Comparison of ENCODE assay signal across 14 mouse cellular contexts in the genomic region with DNA sequence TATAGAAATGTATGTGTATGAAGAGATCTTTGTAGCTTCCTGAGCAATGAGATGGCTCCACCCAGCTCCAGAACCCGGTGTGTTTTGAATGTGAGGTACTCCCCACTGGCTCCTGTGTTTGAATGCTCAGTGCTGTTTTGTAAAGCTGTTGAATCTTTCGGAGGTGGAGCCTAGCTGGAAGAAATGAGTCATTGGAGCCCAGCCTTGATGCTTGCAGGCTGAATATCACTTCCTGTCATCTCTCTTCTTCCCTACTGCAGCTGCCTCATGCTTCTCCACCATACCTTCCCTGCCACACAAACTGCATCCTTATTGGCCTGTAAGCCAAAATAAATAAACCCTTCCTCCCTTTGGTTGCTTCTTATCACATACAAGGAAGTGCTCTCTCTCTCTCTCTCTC. TPM values are rescaled to one million over a fixed set of nuclear protein-coding genes. Genes with fewer than 3 reads are reported as not detected.
DNase-seq lines count a peak whose midpoint lies in the region; ATAC-seq lines count a peak whose summit lies in the region.
"Had no signal": no experiment of that assay in that cellular context is flagged by ENCODE, and none has a peak within 500 bp of the region (broad histone marks: within the 10 kb centered on the region; RNA-seq: fewer than 3 reads in every experiment).

No protein-coding gene starts in this region.

- no peaks in the 10 kb centered on the region for H3K36me3 ChIP-seq in hindbrain, embryonic 12.5 days
- no peaks in the 10 kb centered on the region for H3K36me3 ChIP-seq in hindbrain, embryonic 10.5 days
- H3K36me3 ChIP-seq in heart, embryonic 14.5 days (ENCODE audit: control insufficient read depth, insufficient read depth, low read length), result no peaks in the 10 kb centered on the region
- H3K36me3 ChIP-seq: embryonic facial prominence, embryonic 12.5 days; midbrain, embryonic 10.5 days; neural tube, embryonic 13.5 days had no signal

- H3K27me3 ChIP-seq in hindbrain, embryonic 12.5 days, result no peaks in the 10 kb centered on the region
- no peaks in the 10 kb centered on the region for H3K27me3 ChIP-seq in hindbrain, embryonic 10.5 days (ENCODE audit: insufficient read depth, poor library complexity, severe bottlenecking)
- no peaks in the 10 kb centered on the region for H3K27me3 ChIP-seq in heart, embryonic 14.5 days (ENCODE audit: control insufficient read depth, insufficient read depth, low read length)
- H3K27me3 ChIP-seq: embryonic facial prominence, embryonic 12.5 days; neural tube, embryonic 13.5 days had no signal

- ATAC-seq in hindbrain, embryonic 12.5 days (ENCODE audit: low FRiP score), result no peak
- 0 out of 2 replicates have a peak, but pooled peaks have one; percentile 39 for ATAC-seq in heart, embryonic 14.5 days (ENCODE audit: insufficient number of reproducible peaks, insufficient read depth, low FRiP score, low read depth)

- H3K27ac ChIP-seq in hindbrain, embryonic 12.5 days, result no peak overlapping the region
- no peak overlapping the region for H3K27ac ChIP-seq in hindbrain, embryonic 10.5 days
- no peak overlapping the region for H3K27ac ChIP-seq in heart, embryonic 14.5 days (replicated peaks in 1 of 2; ENCODE audit: control insufficient read depth in 1 of 2, insufficient read depth in 1 of 2, low read depth in 2 of 2, low read length in 2 of 2)
- H3K27ac ChIP-seq: embryonic facial prominence, embryonic 12.5 days; liver, embryonic 14.5 days; midbrain, embryonic 10.5 days; neural tube, embryonic 13.5 days had no signal

- 0 out of 2 replicates have a peak, but pooled peaks cover under 1% of the 10 kb centered on the region for H3K4me1 ChIP-seq in hindbrain, embryonic 12.5 days
- H3K4me1 ChIP-seq in hindbrain, embryonic 10.5 days (replicated peaks), result 0 out of 2 replicates have a peak, but pooled peaks cover under 1% of the 10 kb centered on the region
- H3K4me1 ChIP-seq in heart, embryonic 14.5 days (ENCODE audit: control insufficient read depth in 2 of 2, insufficient read depth in 2 of 2, low read length in 2 of 2), result peaks cover 7 to 14% of the 10 kb centered on the region in 2 experiments
- H3K4me1 ChIP-seq: embryonic facial prominence, embryonic 12.5 days; midbrain, embryonic 10.5 days had no signal

- H3K9ac ChIP-seq in hindbrain, embryonic 12.5 days, result 0 out of 2 replicates have a peak overlapping the region, but pooled peaks have one; percentile 29
- no peak overlapping the region for H3K9ac ChIP-seq in heart, embryonic 14.5 days (ENCODE audit: low read length)
- H3K9ac ChIP-seq: embryonic facial prominence, embryonic 12.5 days; liver, embryonic 14.5 days; neural tube, embryonic 13.5 days had no signal

- no peak overlapping the region for H3K4me2 ChIP-seq in hindbrain, embryonic 12.5 days (replicated peaks)
- H3K4me2 ChIP-seq in heart, embryonic 14.5 days (ENCODE audit: low read length), result no peak overlapping the region
- H3K4me2 ChIP-seq: embryonic facial prominence, embryonic 12.5 days; neural tube, embryonic 13.5 days had no signal

- no peaks in the 10 kb centered on the region for H3K9me3 ChIP-seq in hindbrain, embryonic 12.5 days (replicated peaks)
- H3K9me3 ChIP-seq in hindbrain, embryonic 10.5 days, result no peaks in the 10 kb centered on the region
- no peaks in the 10 kb centered on the region for H3K9me3 ChIP-seq in heart, embryonic 14.5 days (ENCODE audit: control insufficient read depth, low read length)
- H3K9me3 ChIP-seq: embryonic facial prominence, embryonic 12.5 days; midbrain, embryonic 10.5 days; neural tube, embryonic 13.5 days had no signal

- DNase-seq in hindbrain, embryonic 10.5 days (ENCODE audit: low spot score), result no peak
- DNase-seq in A20 (ENCODE audit: low read depth, low spot score) (peak; percentile 27), NIH3T3 (ENCODE audit: low read depth) (peak; percentile 79), adipocyte (ENCODE audit: low spot score) (no peak)
- no peak for DNase-seq in c-Kit-positive CD71-positive TER-119-positive erythroid progenitor cells, embryonic 14.5 days (ENCODE audit: low spot score)
- DNase-seq in spleen, adult 12 weeks (ENCODE audit: low spot score), result no peak
- DNase-seq: cerebellum, adult 11 months; thymus, adult 2 months had no signal

- H3K4me3 ChIP-seq in hindbrain, embryonic 12.5 days, result no peak overlapping the region
- H3K4me3 ChIP-seq in hindbrain, embryonic 10.5 days, result no peak overlapping the region
- no peak overlapping the region for H3K4me3 ChIP-seq in heart, embryonic 14.5 days (ENCODE audit: control insufficient read depth in 1 of 2, insufficient read depth in 1 of 2, low read depth in 1 of 2, low read length in 2 of 2)
- H3K4me3 ChIP-seq: embryonic facial prominence, embryonic 12.5 days; midbrain, embryonic 10.5 days; neural tube, embryonic 13.5 days had no signal

- 42% methylated on average over 2 of the region's 2 CpGs for WGBS in hindbrain, embryonic 12.5 days
- WGBS in hindbrain, embryonic 10.5 days, result 53% methylated on average over 2 of the region's 2 CpGs
- 20% methylated on average over 2 of the region's 2 CpGs for WGBS in heart, embryonic 14.5 days

RNA-seq across cellular contexts. Expression of a gene that starts 59.6 kb away (rescaled TPM):
- 0.21 and 0.40 TPM in 2 replicates for polyA plus RNA-seq in hindbrain, embryonic 12.5 days (2016; fragmentation: Nextera tagmentation; extraction: Ambion mirVana)
- 0.02 and 0.09 TPM in 2 replicates for polyA plus RNA-seq in hindbrain, embryonic 10.5 days (2016; fragmentation: Nextera tagmentation; extraction: Ambion mirVana)
- 4.2 and 5.3 TPM in 2 replicates for polyA plus RNA-seq in heart, embryonic 14.5 days (2014; fragmentation: Nextera tagmentation; extraction: Ambion mirVana)

Comparison
In these comparisons a context has a peak if more than half of its experiments do, and no peak if none do; other contexts are left out.
1. DNase-seq: peak in A20 (single experiment) and NIH3T3 (single experiment); none in hindbrain, embryonic 10.5 days (single experiment), adipocyte (single experiment), c-Kit-positive CD71-positive TER-119-positive erythroid progenitor cells, embryonic 14.5 days (single experiment) and spleen, adult 12 weeks (single experiment).